Mouse (Mus musculus) G1E (cell line): ENCODE measurements around the gene Pak4.

Experiments used
- CTCF ChIP-seq: IDR thresholded peaks from 2 replicates; pipeline ENCODE4 v1.5.1; 2012; ENCODE audit warnings: low read depth, low read length, inconsistent platforms, mixed read lengths
- GATA2 ChIP-seq: IDR thresholded peaks from 2 replicates; pipeline ENCODE4 v1.6.1; 2012; ENCODE audit warnings: low read depth, low read length, inconsistent platforms, borderline replicate concordance
- POLR2AphosphoS5 ChIP-seq: IDR thresholded peaks from 2 replicates; pipeline ENCODE4 v1.6.1; 2012; ENCODE audit warnings: low read depth, low read length, inconsistent platforms; ENCODE audit not compliant: insufficient replicate concordance

GRCm38 (mm10) chr7:28545891-28546210, 52.1 kb downstream of the Pak4 start:
- TF ChIP-seq CTCF, result no peak
- no peak for TF ChIP-seq GATA2
- no peak for TF ChIP-seq POLR2AphosphoS5
